Mouse (Mus musculus) embryonic facial prominence, embryonic 11.5 days (tissue): Measurements from ENCODE around the gene Hist2h2aa1. TPM values are rescaled to one million over a fixed set of nuclear protein-coding genes. Genes with fewer than 3 reads are reported as not detected.
"Not testable (repeated sequence)": the region's sequence is repeated elsewhere in the genome, so short reads cannot be mapped to it uniquely, and the experiment has no call there.

Experiments used
- ATAC-seq: fragments of 200-750 bp; cut with Nextera tagmentation; replicated peaks from 2 replicates; pipeline ENCODE4 v1.8.0; 2017; ENCODE audit warnings: low read depth; ENCODE audit not compliant: insufficient number of reproducible peaks, low FRiP score, low TSS enrichment
- DNase-seq: peaks from one replicate; pipeline ENCODE4 v3.0.0-alpha.2; 2015; ENCODE audit warnings: low spot score
- H3K27ac ChIP-seq: fragments of 300-500 bp; sonication (generic); replicated peaks from 2 replicates; pipeline ENCODE4 v1.5.1; 2014; ENCODE audit warnings: mild to moderate bottlenecking, low read depth, low read length, control low read depth
- H3K27me3 ChIP-seq: fragments of 300-500 bp; sonication (generic); 2 replicates; pipeline ENCODE4 v1.6.1; 2014; ENCODE audit warnings: mild to moderate bottlenecking, low read length, moderate library complexity, mixed read lengths; ENCODE audit not compliant: control insufficient read depth, insufficient read depth
- H3K36me3 ChIP-seq: fragments of 300-500 bp; sonication (generic); replicated peaks from 2 replicates; pipeline ENCODE4 v1.6.1; 2014; ENCODE audit warnings: low read depth, mild to moderate bottlenecking, low read length, moderate library complexity, mixed read lengths; ENCODE audit not compliant: control insufficient read depth, insufficient read depth
- H3K4me1 ChIP-seq: fragments of 300-500 bp; sonication (generic); 2 replicates; pipeline ENCODE4 v1.6.1; 2014; ENCODE audit warnings: low read length, mixed read lengths; ENCODE audit not compliant: control insufficient read depth, insufficient read depth
- H3K4me2 ChIP-seq: fragments of 300-500 bp; sonication (generic); 2 replicates; pipeline ENCODE4 v1.6.1; 2014; ENCODE audit warnings: low read depth, mild to moderate bottlenecking, control low read depth, low read length, moderate library complexity
- H3K4me3 ChIP-seq: fragments of 300-500 bp; sonication (generic); 2 replicates; pipeline ENCODE4 v1.5.1; 2014; ENCODE audit warnings: low read depth, low read length, control low read depth
- H3K9ac ChIP-seq: fragments of 300-500 bp; sonication (generic); replicated peaks from 2 replicates; pipeline ENCODE4 v1.6.1; 2014; ENCODE audit warnings: mild to moderate bottlenecking, control low read depth, low read length
- H3K9me3 ChIP-seq: fragments of 300-500 bp; sonication (generic); replicated peaks from 2 replicates; pipeline ENCODE4 v1.6.1; 2016; ENCODE audit warnings: mild to moderate bottlenecking, low read length, inconsistent platforms, mixed read lengths; ENCODE audit not compliant: control insufficient read depth
- WGBS: fragments of 180-500 bp; shearing (Covaris S2); extraction: QIAGEN DNeasy Blood & Tissue Kit; methylation state at CpG from one replicate; pipeline ENCODE4 v1.1.7; 2014; 5-methylcytosine and 5-hydroxymethylcytosine counted together
- polyA plus RNA-seq: library from polyadenylated mRNA; unstranded; fragments of >200 nt; fragmentation: Nextera tagmentation; extraction: Ambion mirVana; gene quantifications from 2 replicates; pipeline ENCODE4 v1.2.1, GENCODE M21; 2014

The Hist2h2aa1 gene
- polyA plus RNA-seq, 1 experiment from 2014 or later, result 7.0 TPM

- no peak for DNase-seq
- Histone ChIP-seq H3K27me3 (no peaks in the 10 kb centered on the region), H3K4me1 (no peaks in the 10 kb centered on the region), H3K36me3 (no peaks in the 10 kb centered on the region), H3K9me3 (no peaks in the 10 kb centered on the region), H3K4me2 (no peak overlapping the region), H3K4me3 (no peak overlapping the region), H3K9ac (no peak overlapping the region), H3K27ac (no peak overlapping the region)
- no peak for ATAC-seq
- 88% methylated on average over 3 of the region's 3 CpGs for WGBS
These were observed 37.5 kb upstream of the Hist2h2aa1 start for GRCm38 (mm10) chr3:96207819-96208218.

- no peaks in the 10 kb centered on the region for H3K4me1 ChIP-seq
- H3K36me3 ChIP-seq, result no peaks in the 10 kb centered on the region
- H3K4me3 ChIP-seq, result no peak overlapping the region
- DNase-seq, result no peak
- no peaks in the 10 kb centered on the region for H3K27me3 ChIP-seq
- ATAC-seq, result no peak
- H3K27ac ChIP-seq, result no peak overlapping the region
- no peak overlapping the region for H3K9ac ChIP-seq
- H3K9me3 ChIP-seq, result no peaks in the 10 kb centered on the region
- H3K4me2 ChIP-seq, result no peak overlapping the region
- WGBS, result 22% methylated on average over 15 of the region's 15 CpGs
These were observed 36.1 kb upstream of the Hist2h2aa1 start for GRCm38 (mm10) chr3:96209242-96209641.

- peak overlapping the region; percentile 71 for H3K9ac ChIP-seq
- no peaks in the 10 kb centered on the region for H3K9me3 ChIP-seq
- peak overlapping the region; percentile 99 for H3K27ac ChIP-seq
- no peaks in the 10 kb centered on the region for H3K27me3 ChIP-seq
- peaks cover 8% of the 10 kb centered on the region for H3K4me1 ChIP-seq
- peak overlapping the region; percentile 78 for H3K4me2 ChIP-seq
- no peaks in the 10 kb centered on the region for H3K36me3 ChIP-seq
- 0% methylated on average over 12 of the region's 12 CpGs for WGBS
- DNase-seq, result no peak
- 0 out of 2 replicates have a peak, but pooled peaks have one; percentile 2 for ATAC-seq
- H3K4me3 ChIP-seq, result peak overlapping the region; percentile 62
These were observed 26.1 kb upstream of the Hist2h2aa1 start for GRCm38 (mm10) chr3:96219191-96219641.

GRCm38 (mm10) chr3:96219661-96220130 lies 25.6 kb upstream of the Hist2h2aa1 start, which contains the start of the genes Bola1 and Hist2h2ab:
Gene Bola1 (minus strand): TSS chr3:96219709.
Gene Hist2h2ab (plus strand): TSS chr3:96219865.
- ATAC-seq (peak; percentile 76), DNase-seq (peak; percentile 88)
- peak within 1 kb of the TSS; percentile 78 for H3K4me2 ChIP-seq
- peak within 1 kb of the TSS; percentile 99 for H3K27ac ChIP-seq
- H3K9me3 ChIP-seq, result no peaks in the 10 kb centered on the region
- H3K27me3 ChIP-seq, result no peaks in the 10 kb centered on the region
- H3K36me3 ChIP-seq, result no peaks in the 10 kb centered on the region
- peak within 1 kb of the TSS; percentile 93 for H3K9ac ChIP-seq
- H3K4me3 ChIP-seq, result peak within 1 kb of the TSS; percentile 62
- peaks cover 8% of the 10 kb centered on the region for H3K4me1 ChIP-seq
- under 1% methylated on average over 37 of the region's 37 CpGs for WGBS

DNA sequence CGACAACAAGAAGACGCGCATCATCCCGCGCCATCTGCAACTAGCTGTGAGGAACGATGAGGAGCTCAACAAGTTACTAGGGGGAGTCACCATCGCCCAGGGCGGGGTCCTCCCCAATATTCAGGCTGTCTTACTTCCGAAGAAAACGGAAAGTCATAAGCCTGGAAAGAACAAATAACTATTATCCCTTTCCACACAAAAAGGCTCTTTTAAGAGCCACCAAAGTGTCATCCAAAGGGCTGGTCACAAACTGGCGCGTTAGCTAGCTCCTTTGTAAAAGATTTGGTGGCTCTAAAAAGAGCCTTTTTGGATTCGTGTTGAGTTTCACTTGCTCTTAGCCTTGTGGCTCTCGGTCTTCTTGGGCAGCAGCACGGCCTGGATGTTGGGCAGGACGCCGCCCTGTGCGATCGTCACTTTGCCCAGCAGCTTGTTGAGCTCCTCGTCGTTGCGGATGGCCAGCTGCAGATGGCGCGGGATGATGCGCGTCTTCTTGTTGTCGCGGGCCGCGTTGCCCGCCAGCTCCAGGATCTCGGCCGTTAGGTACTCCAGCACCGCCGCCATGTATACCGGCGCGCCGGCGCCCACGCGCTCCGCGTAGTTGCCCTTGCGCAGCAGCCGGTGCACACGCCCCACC lies 25.0 kb upstream of the Hist2h2aa1 start:
- H3K36me3 ChIP-seq, H3K9me3 ChIP-seq, H3K27me3 ChIP-seq, H3K4me1 ChIP-seq: not testable (repeated sequence)
- peak overlapping the region; percentile 99 for H3K27ac ChIP-seq
- peak; percentile 11; the same call in 1 of the 2 replicates for ATAC-seq
- peak; percentile 70 for DNase-seq
- H3K9ac ChIP-seq, result peak overlapping the region; percentile 93
- peak overlapping the region; percentile 62 for H3K4me3 ChIP-seq
- under 1% methylated on average over 26 of the region's 47 CpGs for WGBS
- H3K4me2 ChIP-seq, result peak overlapping the region; percentile 78

DNA sequence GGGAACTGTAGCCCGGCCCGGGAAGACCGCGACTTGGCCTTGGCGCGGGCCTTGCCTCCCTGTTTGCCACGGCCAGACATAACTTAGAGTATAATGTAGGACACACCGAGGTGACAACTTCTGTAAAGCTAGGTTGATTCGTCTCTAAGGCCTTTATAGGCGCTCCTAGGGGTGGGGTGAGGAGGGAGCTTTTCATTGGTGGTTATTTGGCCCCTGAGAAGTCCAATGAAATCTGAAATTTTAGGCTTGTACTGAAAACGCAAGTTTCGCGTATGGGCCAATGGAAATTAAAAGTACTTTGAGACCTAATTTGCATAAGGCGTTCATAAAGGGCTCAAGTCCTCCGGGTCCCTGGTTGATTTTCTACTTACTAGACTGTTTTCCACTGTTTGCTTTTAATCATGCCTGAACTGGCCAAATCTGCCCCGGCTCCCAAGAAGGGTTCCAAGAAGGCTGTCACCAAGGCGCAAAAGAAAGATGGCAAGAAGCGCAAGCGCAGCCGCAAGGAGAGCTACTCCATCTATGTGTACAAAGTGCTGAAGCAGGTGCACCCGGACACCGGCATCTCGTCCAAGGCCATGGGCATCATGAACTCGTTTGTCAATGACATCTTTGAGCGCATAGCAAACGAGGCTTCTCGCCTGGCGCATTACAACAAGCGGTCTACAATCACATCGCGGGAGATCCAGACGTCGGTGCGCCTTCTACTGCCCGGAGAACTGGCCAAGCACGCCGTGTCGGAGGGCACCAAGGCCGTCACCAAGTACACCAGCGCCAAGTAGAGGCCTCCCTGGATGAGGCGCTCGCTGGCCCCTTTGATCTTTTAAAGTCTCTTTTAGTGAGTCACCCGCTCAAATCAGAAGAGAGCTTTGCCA lies 24.3 kb upstream of the Hist2h2aa1 start, which contains the start of the genes Hist2h2ac and Hist2h2be:
TSS of gene Hist2h2ac (minus strand) at position 116 of the 875 bp plus-strand sequence.
TSS of gene Hist2h2be (plus strand) at position 355 of the 875 bp plus-strand sequence.
- no peaks in the 10 kb centered on the region for H3K36me3 ChIP-seq
- peak within 1 kb of the TSS; percentile 99 for H3K27ac ChIP-seq
- no peaks in the 10 kb centered on the region for H3K27me3 ChIP-seq
- no peaks in the 10 kb centered on the region for H3K9me3 ChIP-seq
- DNase-seq (peak; percentile 94), ATAC-seq (peak; percentile 91)
- peaks cover 8% of the 10 kb centered on the region for H3K4me1 ChIP-seq
- H3K4me2 ChIP-seq, result peak within 1 kb of the TSS; percentile 82
- WGBS, result 1% methylated on average over 43 of the region's 43 CpGs
- peak within 1 kb of the TSS; percentile 93 for H3K9ac ChIP-seq
- peak within 1 kb of the TSS; percentile 62 for H3K4me3 ChIP-seq

GRCm38 (mm10) chr3:96221640-96222038 lies 23.7 kb upstream of the Hist2h2aa1 start:
- ATAC-seq, result no peak
- peak overlapping the region; percentile 82 for H3K4me2 ChIP-seq
- H3K9ac ChIP-seq, result peak overlapping the region; percentile 93
- DNase-seq, result no peak
- no peaks in the 10 kb centered on the region for H3K36me3 ChIP-seq
- H3K27me3 ChIP-seq, result no peaks in the 10 kb centered on the region
- peaks cover 8% of the 10 kb centered on the region for H3K4me1 ChIP-seq
- WGBS, result 19% methylated on average over 9 of the region's 9 CpGs
- H3K9me3 ChIP-seq, result no peaks in the 10 kb centered on the region
- peak overlapping the region; percentile 99 for H3K27ac ChIP-seq
- peak overlapping the region; percentile 62 for H3K4me3 ChIP-seq
